Mouse (Mus musculus) ES-Bruce4 (cell line): ENCODE measurements at regions not wholly inside any gene's neighbourhood (a gene's known extent, or its start where the extent isn't known, plus 50 kb on each side); places are given as distances from the start of the nearest gene placed in this dataset.

Experiments used
- H3K27ac ChIP-seq: 2 replicates; pipeline ENCODE4 v1.5.1; 2012; ENCODE audit warnings: low read length, inconsistent platforms; ENCODE audit not compliant: insufficient read depth
- H3K27me3 ChIP-seq: 2 replicates; pipeline ENCODE4 v1.6.1; 2012; ENCODE audit warnings: mild to moderate bottlenecking, low read length, inconsistent platforms; ENCODE audit not compliant: control insufficient read depth, poor library complexity, insufficient read depth, severe bottlenecking
- H3K36me3 ChIP-seq: 2 replicates; pipeline ENCODE4 v1.6.1; 2012; ENCODE audit warnings: inconsistent platforms, mild to moderate bottlenecking, low read length, moderate library complexity; ENCODE audit not compliant: control insufficient read depth, poor library complexity, insufficient read depth, severe bottlenecking
- H3K4me1 ChIP-seq: one replicate; pipeline ENCODE4 v1.8.1; 2011; ENCODE audit warnings: low read length; ENCODE audit not compliant: control insufficient read depth, insufficient read depth
- H3K4me3 ChIP-seq: 2 replicates; pipeline ENCODE4 v1.5.1; 2011; ENCODE audit warnings: low read depth, mild to moderate bottlenecking, low read length
- H3K9ac ChIP-seq: 2 replicates; pipeline ENCODE4 v1.6.1; 2012; ENCODE audit warnings: low read depth, mild to moderate bottlenecking, inconsistent platforms; ENCODE audit not compliant: poor library complexity, severe bottlenecking
- H3K9me3 ChIP-seq: replicated peaks from 2 replicates; pipeline ENCODE4 v1.6.1; 2012; ENCODE audit warnings: mild to moderate bottlenecking, low read length, inconsistent platforms; ENCODE audit not compliant: control insufficient read depth, poor library complexity, insufficient read depth, severe bottlenecking
- CTCF ChIP-seq: IDR thresholded peaks from one replicate; pipeline ENCODE4 v1.8.1; 2011; ENCODE audit warnings: low read depth, low read length
- EP300 ChIP-seq: IDR thresholded peaks from 2 replicates; pipeline ENCODE4 v1.6.1; 2011; ENCODE audit warnings: low read depth, low read length; ENCODE audit not compliant: insufficient read depth
- POLR2A ChIP-seq: IDR thresholded peaks from one replicate; pipeline ENCODE4 v1.8.1; 2011; ENCODE audit warnings: low read length; ENCODE audit not compliant: insufficient read depth

GRCm38 (mm10) chr13:73207931-73208448 lies 52.3 kb upstream of the Irx4 start:
- TF ChIP-seq EP300 (no peak), POLR2A (no peak), CTCF (no peak)
- Histone ChIP-seq H3K9me3 (no peaks in the 10 kb centered on the region), H3K4me1 (no peaks in the 10 kb centered on the region), H3K9ac (no peak overlapping the region), H3K27ac (no peak overlapping the region), H3K27me3 (no peaks in the 10 kb centered on the region), H3K36me3 (no peaks in the 10 kb centered on the region), H3K4me3 (no peak overlapping the region)
